In genomic region chr4:57772851-57773510, GRCm38 (mm10) we compare ENCODE assay signal across 12 mouse cellular contexts. TPM values are rescaled to one million over a fixed set of nuclear protein-coding genes. Genes with fewer than 3 reads are reported as not detected.
DNase-seq lines count a peak whose midpoint lies in the region; ATAC-seq and TF ChIP-seq lines count a peak whose summit lies in the region.
"Had no signal": no experiment of that assay in that cellular context is flagged by ENCODE, and none has a peak within 500 bp of the region (broad histone marks: within the 10 kb centered on the region; RNA-seq: fewer than 3 reads in every experiment).

No protein-coding gene starts in this region.

- intact Hi-C loops in gastrocnemius, adult 2 months (cut with DNase I): no loop called here
- intact Hi-C loops in gastrocnemius, postnatal 14 days (cut with DNase I; ENCODE audit: low total_unique reads): no loop called here

- peak overlapping the region; percentile 5; the same call in 1 of the 2 replicates for H3K27ac ChIP-seq in gastrocnemius, adult 2 months
- peak overlapping the region; percentile 78 for H3K27ac ChIP-seq in heart, embryonic 16.5 days (ENCODE audit: low read length)
- no peak overlapping the region for H3K27ac ChIP-seq in liver, embryonic 16.5 days (ENCODE audit: low read length)
- H3K27ac ChIP-seq: embryonic facial prominence, embryonic 12.5 days; limb, embryonic 13.5 days had no signal

- H3K4me1 ChIP-seq in heart, embryonic 16.5 days (ENCODE audit: control insufficient read depth, insufficient read depth, low read length): peaks cover 27% of the 10 kb centered on the region
- H3K4me1 ChIP-seq in liver, embryonic 16.5 days (ENCODE audit: control insufficient read depth, low read depth, low read length): no peaks in the 10 kb centered on the region; the same call in none of the 2 replicates
- H3K4me1 ChIP-seq: limb, embryonic 13.5 days had no signal

- H3K9me3 ChIP-seq in heart, embryonic 16.5 days (replicated peaks; ENCODE audit: control insufficient read depth, low read length): no peaks in the 10 kb centered on the region
- H3K9me3 ChIP-seq in liver, embryonic 16.5 days (replicated peaks; ENCODE audit: control insufficient read depth, low read length): no peaks in the 10 kb centered on the region
- H3K9me3 ChIP-seq: embryonic facial prominence, embryonic 12.5 days; limb, embryonic 13.5 days had no signal

- ATAC-seq in heart, embryonic 16.5 days (replicated peaks; ENCODE audit: extremely low read depth, insufficient read depth, low FRiP score): peak; percentile 56; the same call in 1 of the 2 replicates
- peak; percentile 30; the same call in 1 of the 2 replicates for ATAC-seq in liver, embryonic 16.5 days (ENCODE audit: low read depth)

- H3K4me3 ChIP-seq in gastrocnemius, adult 2 months: no peak overlapping the region
- no peak overlapping the region for H3K4me3 ChIP-seq in heart, embryonic 16.5 days (ENCODE audit: low read length)
- H3K4me3 ChIP-seq in liver, embryonic 16.5 days (ENCODE audit: low read depth, low read length): no peak overlapping the region
- H3K4me3 ChIP-seq: embryonic facial prominence, embryonic 12.5 days; limb, embryonic 13.5 days had no signal

- peak overlapping the region; percentile 49 for H3K9ac ChIP-seq in heart, embryonic 16.5 days (ENCODE audit: low read length)
- no peak overlapping the region for H3K9ac ChIP-seq in liver, embryonic 16.5 days (ENCODE audit: low read depth, low read length)
- H3K9ac ChIP-seq: embryonic facial prominence, embryonic 12.5 days; limb, embryonic 13.5 days had no signal

- DNase-seq in gastrocnemius, adult 2 months: no peak
- no peak for DNase-seq in gastrocnemius, postnatal 14 days
- DNase-seq in Muller cell, postnatal 12 days (ENCODE audit: inconsistent ontology term): peak; percentile 45
- no peak for DNase-seq in frontal cortex, postnatal 14 days (ENCODE audit: low spot score in 2 of 2)
- no peak for DNase-seq in thymus, postnatal 14 days
- DNase-seq in embryo, embryonic 10.5 days (ENCODE audit: low spot score): no peak
- DNase-seq: adrenal gland, postnatal 36 days; spleen, adult 18-20 months had no signal

- no peak for TF ChIP-seq CTCF in gastrocnemius, adult 2 months (IDR thresholded peaks at IDR 0.05)

- H3K36me3 ChIP-seq in heart, embryonic 16.5 days (ENCODE audit: control insufficient read depth, insufficient read depth): no peaks in the 10 kb centered on the region
- no peaks in the 10 kb centered on the region for H3K36me3 ChIP-seq in liver, embryonic 16.5 days (ENCODE audit: control insufficient read depth, insufficient read depth)
- H3K36me3 ChIP-seq: embryonic facial prominence, embryonic 12.5 days; limb, embryonic 13.5 days had no signal

- 11% methylated on average over 11 of the region's 11 CpGs for WGBS in heart, embryonic 16.5 days
- 13% methylated on average over 11 of the region's 11 CpGs for WGBS in liver, embryonic 16.5 days (ENCODE audit: insufficient replicate concordance)

- H3K4me2 ChIP-seq in heart, embryonic 16.5 days (ENCODE audit: low read depth, low read length): no peak overlapping the region
- no peak overlapping the region for H3K4me2 ChIP-seq in liver, embryonic 16.5 days (ENCODE audit: low read depth, low read length)
- H3K4me2 ChIP-seq: embryonic facial prominence, embryonic 12.5 days; limb, embryonic 13.5 days had no signal

- no peaks in the 10 kb centered on the region for H3K27me3 ChIP-seq in heart, embryonic 16.5 days (ENCODE audit: control insufficient read depth, insufficient read depth, low read length)
- no peaks in the 10 kb centered on the region for H3K27me3 ChIP-seq in liver, embryonic 16.5 days (ENCODE audit: control insufficient read depth, insufficient read depth, low read depth, low read length)
- H3K27me3 ChIP-seq: embryonic facial prominence, embryonic 12.5 days; limb, embryonic 13.5 days had no signal

RNA-seq across cellular contexts. Expression of gene Akap2, which starts 55.5 kb away (rescaled TPM):
- 10 to 100 TPM; 28.3 to 42.6 TPM for total RNA-seq in gastrocnemius, adult 2 months (2021)
- 10 to 100 TPM; 36.1 to 37.1 TPM for total RNA-seq in gastrocnemius, postnatal 14 days (2021)
- 42.4 and 53.8 TPM in 2 replicates for polyA plus RNA-seq in heart, embryonic 16.5 days (2015; fragmentation: Nextera tagmentation; extraction: Ambion mirVana)
- polyA plus RNA-seq in liver, embryonic 16.5 days (2015; fragmentation: Nextera tagmentation; extraction: Ambion mirVana): 2.0 TPM in 2 replicates
